In genomic region chr6:115065411-115066241, GRCm38 (mm10) we compare ENCODE assay signal across 8 mouse cellular contexts. TPM values are rescaled to one million over a fixed set of nuclear protein-coding genes. Genes with fewer than 3 reads are reported as not detected.
DNase-seq lines count a peak whose midpoint lies in the region; ATAC-seq and TF ChIP-seq lines count a peak whose summit lies in the region.

No protein-coding gene starts in this region.

- H3K27ac ChIP-seq in forebrain, embryonic 10.5 days = no peak overlapping the region
- no peak overlapping the region for H3K27ac ChIP-seq in forebrain, embryonic 12.5 days
- peak overlapping the region; percentile 38; the same call in 1 of the 2 replicates for H3K27ac ChIP-seq in cortical plate, adult 2 months (ENCODE audit: insufficient read depth, low read length)
- H3K27ac ChIP-seq in intestine, postnatal 0 days (ENCODE audit: low read depth, low read length) = no peak overlapping the region
- H3K27ac ChIP-seq in small intestine, adult 2 months (ENCODE audit: insufficient read depth, low read depth, low read length) = no peak overlapping the region

- WGBS in forebrain, embryonic 10.5 days = 50% methylated on average over 13 of the region's 13 CpGs
- WGBS in forebrain, embryonic 12.5 days = 43% methylated on average over 13 of the region's 13 CpGs
- 36% methylated on average over 13 of the region's 13 CpGs for WGBS in intestine, postnatal 0 days
- 39% methylated on average over 13 of the region's 13 CpGs for WGBS in lung, adult 2 months
- WGBS in small intestine, adult 2 months = 42% methylated on average over 13 of the region's 13 CpGs

- H3K4me2 ChIP-seq in forebrain, embryonic 12.5 days = no peak overlapping the region
- no peak overlapping the region for H3K4me2 ChIP-seq in intestine, postnatal 0 days (replicated peaks; ENCODE audit: low read depth)

- no peaks in the 10 kb centered on the region for H3K36me3 ChIP-seq in forebrain, embryonic 10.5 days (replicated peaks)
- H3K36me3 ChIP-seq in forebrain, embryonic 12.5 days (replicated peaks) = no peaks in the 10 kb centered on the region
- H3K36me3 ChIP-seq in intestine, postnatal 0 days (ENCODE audit: control insufficient read depth, insufficient read depth) = no peaks in the 10 kb centered on the region
- no peaks in the 10 kb centered on the region for H3K36me3 ChIP-seq in small intestine, adult 2 months (ENCODE audit: control insufficient read depth, insufficient read depth, low read length)

- H3K27me3 ChIP-seq in forebrain, embryonic 10.5 days (ENCODE audit: poor library complexity, severe bottlenecking) = no peaks in the 10 kb centered on the region
- H3K27me3 ChIP-seq in forebrain, embryonic 12.5 days = no peaks in the 10 kb centered on the region
- no peaks in the 10 kb centered on the region for H3K27me3 ChIP-seq in intestine, postnatal 0 days (replicated peaks; ENCODE audit: control insufficient read depth, insufficient read depth, low read length)
- no peaks in the 10 kb centered on the region for H3K27me3 ChIP-seq in small intestine, adult 2 months (ENCODE audit: control insufficient read depth, insufficient read depth, low read length)

- DNase-seq in forebrain, embryonic 10.5 days (ENCODE audit: extremely low spot score, low spot score) = peak; percentile 45
- peak; percentile 6 to 7 for DNase-seq in urinary bladder, postnatal 36 days (ENCODE audit: low spot score in 2 of 2)
- DNase-seq in urinary bladder, postnatal 10 days (ENCODE audit: low spot score) = no peak
- DNase-seq in lung, adult 2 months = peak; percentile 47

- H3K9me3 ChIP-seq in forebrain, embryonic 10.5 days = no peaks in the 10 kb centered on the region
- H3K9me3 ChIP-seq in forebrain, embryonic 12.5 days = no peaks in the 10 kb centered on the region
- H3K9me3 ChIP-seq in intestine, postnatal 0 days (ENCODE audit: control insufficient read depth) = no peaks in the 10 kb centered on the region

- no peak overlapping the region for H3K9ac ChIP-seq in forebrain, embryonic 12.5 days
- no peak overlapping the region for H3K9ac ChIP-seq in intestine, postnatal 0 days (ENCODE audit: low read depth, low read length)

- H3K4me3 ChIP-seq in forebrain, embryonic 10.5 days = no peak overlapping the region
- no peak overlapping the region for H3K4me3 ChIP-seq in forebrain, embryonic 12.5 days (replicated peaks)
- no peak overlapping the region for H3K4me3 ChIP-seq in cortical plate, adult 2 months (ENCODE audit: insufficient read depth, low read length)
- no peak overlapping the region for H3K4me3 ChIP-seq in intestine, postnatal 0 days (ENCODE audit: low read depth, low read length)
- H3K4me3 ChIP-seq in lung, adult 2 months (replicated peaks; ENCODE audit: extremely low read depth, low read depth, low read length) = no peak overlapping the region
- H3K4me3 ChIP-seq in small intestine, adult 2 months (ENCODE audit: low read depth, low read length) = no peak overlapping the region

- peaks cover 3% of the 10 kb centered on the region; the same call in 1 of the 2 replicates for H3K4me1 ChIP-seq in forebrain, embryonic 10.5 days
- no peaks in the 10 kb centered on the region for H3K4me1 ChIP-seq in forebrain, embryonic 12.5 days
- no peaks in the 10 kb centered on the region; the same call in 1 of the 2 replicates for H3K4me1 ChIP-seq in cortical plate, adult 2 months (ENCODE audit: control insufficient read depth, insufficient read depth, low read length)
- no peaks in the 10 kb centered on the region for H3K4me1 ChIP-seq in intestine, postnatal 0 days (replicated peaks; ENCODE audit: control insufficient read depth, insufficient read depth, low read length)
- no peaks in the 10 kb centered on the region for H3K4me1 ChIP-seq in lung, adult 2 months (ENCODE audit: control insufficient read depth, insufficient read depth, low read length)
- H3K4me1 ChIP-seq in small intestine, adult 2 months (ENCODE audit: control insufficient read depth, insufficient read depth, insufficient read length, low read length) = no peaks in the 10 kb centered on the region

- ATAC-seq in forebrain, embryonic 12.5 days (ENCODE audit: low FRiP score) = no peak
- no peak for ATAC-seq in intestine, postnatal 0 days

- TF ChIP-seq CTCF in cortical plate, adult 2 months (IDR thresholded peaks at IDR 0.05; ENCODE audit: extremely low read depth, insufficient read depth, low read length) = peak; percentile 70
- peak; percentile 93 for TF ChIP-seq CTCF in intestine, postnatal 0 days (IDR thresholded peaks at IDR 0.05; ENCODE audit: low read depth)
- peak; percentile 84 for TF ChIP-seq CTCF in lung, adult 2 months (IDR thresholded peaks at IDR 0.05; ENCODE audit: insufficient read depth, low read length)
- peak; percentile 95; the same call in 1 of the 2 replicates for TF ChIP-seq CTCF in small intestine, adult 2 months (IDR thresholded peaks at IDR 0.05; ENCODE audit: extremely low read depth, insufficient read length, insufficient replicate concordance, low read depth, low read length)

- no peak for TF ChIP-seq POLR2A in cortical plate, adult 2 months (IDR thresholded peaks at IDR 0.05; ENCODE audit: extremely low read depth, insufficient read depth, low read length)
- TF ChIP-seq POLR2A in lung, adult 2 months (IDR thresholded peaks at IDR 0.05; ENCODE audit: borderline replicate concordance, extremely low read depth, low read depth, low read length) = no peak
- TF ChIP-seq POLR2A in small intestine, adult 2 months (IDR thresholded peaks at IDR 0.05; ENCODE audit: low read depth, low read length) = no peak

RNA-seq across cellular contexts. Expression of gene Tamm41, which starts 27.9 kb away (rescaled TPM):
- polyA plus RNA-seq in forebrain, embryonic 10.5 days (2016; fragmentation: Nextera tagmentation; extraction: Ambion mirVana) = 103 and 104 TPM in 2 replicates
- 68.5 and 71.0 TPM in 2 replicates for polyA plus RNA-seq in forebrain, embryonic 12.5 days (2016; fragmentation: Nextera tagmentation; extraction: Ambion mirVana)
- 18.4 and 20.2 TPM in 2 replicates for polyA plus RNA-seq in cortical plate, adult 2 months (2012; rRNA removed)
- polyA plus RNA-seq in intestine, postnatal 0 days (2015; fragmentation: Nextera tagmentation; extraction: Ambion mirVana) = 42.6 and 43.8 TPM in 2 replicates
- 18.3 and 19.1 TPM in 2 replicates for polyA plus RNA-seq in lung, adult 2 months (2012; rRNA removed)
- 21.0 and 31.8 TPM in 2 replicates for polyA plus RNA-seq in small intestine, adult 2 months (2012; rRNA removed)
